Mouse (Mus musculus) fibroblast of lung, adult 2 months (primary cell): ENCODE measurements around the gene Lhx3.

Source experiments
- DNase-seq: peaks from one replicate; pipeline ENCODE4 v3.0.0-alpha.2; 2011; ENCODE audit warnings: low read depth

Lhx3 gene

DNA sequence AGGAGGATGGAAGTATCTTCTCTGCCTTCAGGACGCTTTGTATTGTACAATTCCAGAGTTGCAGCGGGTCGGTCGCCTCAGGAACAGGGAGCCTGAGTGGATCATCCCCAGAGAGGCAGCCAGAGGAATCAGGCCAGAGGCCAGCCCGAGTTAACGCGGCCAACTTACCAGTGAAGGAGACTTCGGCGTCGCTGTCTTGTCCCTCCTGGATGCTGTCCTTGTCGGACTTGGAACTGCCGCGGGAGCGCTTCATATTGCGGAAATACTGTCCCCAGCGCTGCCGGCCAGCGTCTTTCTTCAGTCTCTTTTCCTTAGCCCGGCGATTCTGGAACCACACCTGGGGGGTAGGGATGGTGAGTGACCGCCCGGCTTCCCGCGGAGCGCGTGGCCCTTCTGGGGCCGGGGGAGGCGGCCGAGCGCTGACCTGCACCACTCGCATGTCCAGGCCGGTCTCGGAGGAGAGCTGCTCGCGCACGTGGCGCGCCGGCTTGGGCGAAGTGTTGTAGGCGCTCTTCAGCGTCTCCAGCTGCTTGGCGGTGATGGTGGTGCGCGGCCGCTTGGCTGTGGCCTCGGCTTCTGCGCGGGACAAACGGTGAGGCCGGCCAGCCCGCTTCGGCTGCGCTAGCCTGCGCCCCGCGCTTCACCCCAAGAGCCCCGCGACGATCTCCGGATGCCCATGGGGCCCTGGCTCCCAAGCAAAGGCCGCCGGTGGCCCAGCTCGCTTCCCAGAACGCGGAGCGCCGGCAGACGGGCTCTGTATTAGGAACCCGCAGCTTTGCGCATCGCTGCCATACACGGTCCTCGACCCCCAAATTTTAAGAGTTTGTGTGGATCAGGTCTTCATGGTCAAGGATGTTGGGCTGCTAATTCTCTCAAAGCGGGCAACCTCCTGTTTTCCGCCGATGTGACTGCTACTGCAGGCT, 5.9 kb downstream of the Lhx3 start:
- DNase-seq = no peak

DNA sequence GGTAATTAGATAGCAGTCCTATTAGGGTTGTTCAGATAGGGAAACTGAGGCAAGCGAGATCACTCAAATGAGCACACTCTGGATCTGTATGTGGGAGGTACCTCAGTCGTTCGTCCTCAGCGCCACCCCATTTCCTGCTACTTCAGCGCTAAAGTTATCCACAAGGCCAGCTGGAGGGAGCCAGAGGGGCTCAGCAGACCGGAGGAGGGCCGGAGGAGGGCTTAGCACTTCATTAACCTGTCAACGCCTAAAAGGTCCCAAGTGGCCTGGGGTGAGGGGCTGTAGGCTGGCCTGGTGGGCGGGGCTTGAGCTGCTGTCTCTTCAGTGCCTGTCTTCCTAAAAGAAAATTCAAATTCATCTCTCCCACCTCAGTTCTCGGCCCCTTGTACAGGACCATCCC, 9.6 kb downstream of the Lhx3 start:
- DNase-seq = no peak

DNA sequence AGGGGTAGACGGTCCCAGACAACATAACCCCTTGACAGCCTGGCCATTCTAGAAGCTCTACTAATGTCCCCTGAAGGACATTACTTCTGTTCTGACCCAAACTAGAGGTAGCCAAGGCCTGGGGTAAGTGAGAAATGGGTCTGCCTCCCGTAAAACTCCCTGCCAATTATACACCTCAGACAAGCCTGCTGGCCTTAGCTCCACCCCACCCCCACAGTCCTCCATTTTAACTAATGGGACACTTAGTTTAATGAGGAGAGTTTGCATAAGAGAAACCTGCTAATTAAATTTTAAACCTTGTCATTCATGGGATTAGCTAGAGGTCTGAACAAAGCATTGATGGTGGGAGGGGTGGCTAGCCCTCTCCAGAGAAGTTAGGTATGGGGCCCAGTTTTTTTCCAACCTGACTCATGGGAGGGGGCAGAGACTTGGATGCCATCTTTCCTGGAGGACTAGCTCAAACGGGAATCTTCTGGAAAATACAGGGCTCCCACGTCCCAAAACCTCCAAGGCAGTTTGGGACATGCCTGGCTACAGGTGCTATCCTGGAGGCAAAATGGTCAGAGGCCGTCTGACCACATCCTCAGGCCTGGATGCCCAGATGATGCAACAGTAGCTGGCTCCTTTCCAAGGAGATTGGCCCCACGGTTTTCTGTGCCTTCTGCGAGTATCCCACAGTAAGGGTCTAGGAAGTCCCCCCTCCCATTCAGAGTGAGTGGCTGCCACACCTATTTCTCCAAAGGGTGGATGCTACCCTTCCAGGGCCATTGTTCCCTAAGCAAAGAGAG, 13.3 kb downstream of the Lhx3 start:
- no peak for DNase-seq

DNA sequence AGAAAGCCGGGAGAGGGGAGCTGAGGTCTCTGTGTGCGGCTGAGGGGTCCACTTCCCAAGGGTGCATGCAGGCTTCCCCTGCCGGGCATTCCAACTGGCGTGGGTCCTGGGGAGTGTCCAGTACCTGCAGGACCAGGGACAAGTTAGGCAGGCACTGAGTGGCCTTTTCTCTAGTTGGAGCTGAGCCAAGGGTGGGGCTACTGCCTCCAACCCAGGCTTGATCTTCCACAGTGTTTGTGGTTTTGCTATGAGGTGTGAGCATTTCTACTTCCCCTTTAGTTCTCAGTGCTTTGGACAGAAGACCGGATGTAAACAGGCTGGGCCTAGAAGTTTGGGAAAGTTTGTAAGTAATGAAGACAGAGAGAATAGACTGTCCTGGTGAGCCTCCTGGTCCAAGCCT, 19.6 kb downstream of the Lhx3 start:
- no peak for DNase-seq

DNA sequence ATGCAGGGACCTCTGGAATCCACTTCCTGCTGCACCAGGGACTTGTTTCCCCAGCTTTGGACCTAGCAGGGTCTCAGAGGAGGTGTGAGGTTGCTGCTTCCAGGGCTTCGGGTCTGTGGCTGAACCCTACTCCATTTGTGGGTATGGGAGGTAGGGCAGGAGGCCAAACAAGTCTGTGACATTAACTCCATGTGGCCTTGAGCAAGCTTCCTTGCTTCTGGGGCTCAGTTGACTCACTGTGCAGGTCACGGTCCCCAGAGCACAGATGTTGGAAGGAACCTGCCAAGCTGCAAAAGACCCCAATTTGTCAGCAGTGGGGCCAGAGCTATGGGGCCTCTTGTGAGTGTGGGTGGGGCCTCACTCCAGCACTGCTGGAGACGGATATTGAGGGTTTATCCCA, 23.7 kb downstream of the Lhx3 start:
- no peak for DNase-seq

DNA sequence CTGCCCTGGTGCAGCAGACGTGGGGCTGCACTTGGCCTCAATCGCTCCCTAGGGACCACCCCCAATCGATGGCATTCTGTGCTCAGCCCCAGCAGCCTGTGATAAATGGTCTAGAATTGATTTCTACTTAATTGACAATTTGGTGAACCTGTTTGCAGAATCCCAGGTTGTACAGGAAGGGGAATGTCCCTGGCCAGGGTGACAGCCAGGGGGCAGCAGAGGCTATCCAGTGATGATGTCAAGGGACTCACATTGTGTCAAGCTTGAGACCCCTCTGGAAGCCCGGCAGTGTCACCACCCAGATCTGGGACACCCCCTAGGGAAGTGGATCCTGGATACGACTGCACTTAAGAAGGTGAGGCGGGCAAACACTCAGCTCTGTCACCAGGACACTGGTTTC, 25.4 kb downstream of the Lhx3 start:
- DNase-seq = peak; percentile 7

DNA sequence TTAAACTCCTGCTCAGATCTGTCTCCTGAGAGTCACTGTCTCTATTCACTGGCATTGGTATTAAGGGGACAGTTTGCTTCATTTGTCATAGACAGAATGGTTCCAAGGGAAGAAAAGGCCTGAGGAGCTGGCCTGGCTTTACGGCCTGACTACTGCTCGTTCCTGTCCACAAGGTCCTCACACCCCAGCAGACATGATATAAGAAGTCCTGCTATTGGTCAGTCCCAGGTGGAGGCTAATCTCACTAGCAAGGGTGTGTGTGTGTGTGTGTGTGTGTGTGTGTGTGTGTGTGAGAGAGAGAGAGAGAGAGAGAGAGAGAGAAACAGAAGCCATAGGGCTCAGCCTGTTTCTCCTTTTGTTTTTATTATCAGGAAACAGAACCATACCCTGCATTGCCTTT, 30.9 kb downstream of the Lhx3 start:
- no peak for DNase-seq

DNA sequence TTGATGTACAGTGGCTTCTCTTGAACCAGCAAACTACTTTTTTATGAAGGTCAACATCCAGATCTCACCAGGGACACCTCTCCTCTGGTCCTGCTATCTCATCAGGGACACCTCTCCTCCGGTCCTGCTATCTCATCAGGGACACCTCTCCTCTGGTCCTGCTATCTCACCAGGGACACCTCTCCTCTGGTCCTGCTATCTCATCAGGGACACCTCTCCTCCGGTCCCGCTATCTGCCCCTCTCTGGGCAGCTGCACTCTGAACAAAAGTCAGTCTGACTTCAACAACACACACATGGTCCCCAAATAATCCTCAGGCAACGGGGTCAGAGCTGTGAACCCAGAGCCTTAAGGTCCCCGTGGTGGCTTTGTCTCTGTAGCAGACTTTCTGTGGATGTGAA, 31.4 kb downstream of the Lhx3 start:
- no peak for DNase-seq

DNA sequence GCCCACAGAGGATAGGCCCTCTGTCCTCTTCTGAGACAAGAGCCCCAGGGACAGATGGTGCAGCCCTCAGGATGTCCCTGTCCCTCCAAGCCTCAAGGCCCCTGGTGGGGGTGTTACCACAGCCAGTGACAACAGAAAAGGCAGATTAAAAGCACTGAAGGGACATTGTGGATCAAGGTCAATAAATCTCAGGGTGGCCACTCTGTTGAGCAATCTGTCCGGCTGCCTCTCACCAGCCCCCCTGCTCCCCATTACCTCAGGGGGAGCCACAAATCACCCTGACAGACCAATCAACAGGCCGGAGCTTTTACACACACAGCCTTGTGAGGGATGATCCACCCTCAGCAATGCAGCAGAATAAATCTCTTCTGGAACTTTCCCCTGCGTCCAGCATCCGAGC, 32.9 kb downstream of the Lhx3 start:
- DNase-seq = no peak

DNA sequence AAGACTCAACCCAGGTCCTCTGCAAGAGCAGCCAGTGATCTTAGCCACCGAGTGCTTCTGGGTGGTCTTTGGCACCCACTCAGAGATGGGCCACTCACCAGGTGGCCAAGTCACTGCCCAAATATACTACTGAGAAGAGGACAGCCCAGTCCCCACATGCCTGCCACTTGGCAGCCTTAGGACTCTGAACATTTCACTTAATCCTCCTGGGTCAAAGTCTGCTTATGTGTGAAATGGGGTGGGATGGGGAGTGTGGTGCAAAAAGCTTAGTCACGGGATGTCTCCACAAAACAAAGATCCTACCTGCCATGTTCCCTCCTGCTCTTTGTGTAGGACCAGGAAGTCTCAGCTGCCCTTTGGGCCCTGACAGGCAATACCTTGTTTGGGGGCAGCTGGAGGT, 35.9 kb downstream of the Lhx3 start:
- DNase-seq = no peak

DNA sequence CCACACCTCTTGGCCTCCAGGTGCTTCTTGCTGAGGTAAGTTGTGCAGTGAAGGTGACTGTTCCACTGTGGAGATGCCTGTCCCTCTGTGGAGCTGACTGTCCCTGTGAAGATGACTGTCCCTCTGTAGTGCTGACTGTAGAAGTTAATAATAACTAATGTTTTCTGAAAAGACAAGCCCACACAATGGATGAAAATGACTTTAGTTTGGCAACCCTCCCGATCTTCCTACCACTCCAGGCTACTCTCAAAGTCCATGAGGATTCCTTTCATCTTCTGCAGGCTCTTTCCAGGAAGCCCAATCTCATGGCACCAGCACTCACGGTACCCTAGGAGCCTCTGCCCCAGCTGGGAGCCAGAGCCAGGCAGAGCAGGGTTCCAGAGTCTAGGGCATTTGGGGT, 37.7 kb downstream of the Lhx3 start:
- no peak for DNase-seq

DNA sequence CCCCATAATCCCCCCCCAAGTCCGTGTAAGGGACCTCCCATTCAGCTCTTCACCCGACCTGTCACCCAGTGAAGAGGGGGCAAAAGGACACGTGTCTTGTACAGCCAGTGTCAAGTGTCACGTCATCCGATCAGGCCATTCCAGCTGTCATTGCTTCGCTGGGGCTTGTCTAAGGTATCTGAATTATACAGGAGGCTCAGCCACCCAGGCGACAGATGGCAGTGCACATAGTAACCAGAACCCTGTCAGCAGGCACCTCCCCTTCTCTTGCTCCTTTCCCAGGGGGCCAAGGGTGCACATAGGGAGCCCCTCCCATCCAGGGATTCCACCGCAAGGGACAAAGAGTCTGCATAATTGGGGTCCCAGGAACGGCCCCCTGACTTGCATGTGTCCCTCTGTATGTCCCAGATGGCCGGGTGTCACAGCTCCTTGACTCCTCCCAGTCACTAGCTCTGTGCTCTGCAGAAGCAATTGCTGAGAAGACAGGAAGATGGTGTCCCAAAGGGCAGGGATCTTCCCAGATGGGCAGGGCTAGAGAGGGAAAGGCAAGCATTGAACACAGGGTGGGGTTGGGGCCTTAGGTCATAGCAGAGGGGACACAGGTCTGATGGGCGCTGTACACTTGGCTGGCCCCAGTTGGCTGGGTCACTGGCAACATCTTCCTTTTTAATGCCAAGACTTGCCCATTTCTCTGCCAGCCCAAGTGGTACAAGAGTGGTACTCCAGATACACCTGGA, 39.1 kb downstream of the Lhx3 start:
- DNase-seq = no peak

DNA sequence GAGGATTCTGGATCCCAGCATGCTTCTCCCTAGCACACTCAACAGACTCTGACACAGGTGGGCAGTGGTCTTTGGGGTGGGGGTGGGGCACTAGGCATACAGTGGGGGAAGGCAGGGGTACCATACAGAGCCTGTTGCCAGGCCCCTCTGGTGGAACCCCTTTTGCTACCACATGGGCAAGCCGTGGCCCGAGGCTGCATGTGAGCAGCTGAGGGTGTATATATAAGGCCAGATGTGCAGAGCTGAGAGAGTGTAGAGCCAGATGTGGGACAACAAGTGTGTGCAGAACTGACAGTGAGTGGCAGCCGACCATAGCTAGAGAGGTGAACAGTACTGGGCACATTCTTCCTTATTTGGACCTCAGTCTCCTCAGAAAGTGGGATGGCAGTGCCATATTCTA, 41.2 kb downstream of the Lhx3 start:
- no peak for DNase-seq

DNA sequence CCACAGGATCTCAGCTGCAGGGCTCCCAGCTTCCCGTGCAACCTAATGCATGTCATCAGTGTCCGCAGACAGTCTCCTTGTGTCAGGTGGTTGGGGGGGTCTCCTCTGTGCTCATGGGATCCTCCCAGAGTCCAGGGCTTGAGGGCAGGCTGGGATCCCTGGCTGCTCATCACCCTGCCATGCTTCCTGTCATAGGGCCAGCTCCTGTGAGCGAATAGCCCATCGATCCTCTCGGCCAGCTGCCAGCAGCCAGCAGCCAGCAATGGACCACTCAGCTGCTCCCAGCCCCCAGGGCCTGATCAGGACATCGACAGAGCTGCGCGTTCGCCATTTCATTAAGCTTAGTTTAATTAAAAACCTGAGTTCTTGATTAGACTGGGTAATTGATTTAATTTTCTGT, 50.0 kb downstream of the Lhx3 start:
- DNase-seq = no peak

DNA sequence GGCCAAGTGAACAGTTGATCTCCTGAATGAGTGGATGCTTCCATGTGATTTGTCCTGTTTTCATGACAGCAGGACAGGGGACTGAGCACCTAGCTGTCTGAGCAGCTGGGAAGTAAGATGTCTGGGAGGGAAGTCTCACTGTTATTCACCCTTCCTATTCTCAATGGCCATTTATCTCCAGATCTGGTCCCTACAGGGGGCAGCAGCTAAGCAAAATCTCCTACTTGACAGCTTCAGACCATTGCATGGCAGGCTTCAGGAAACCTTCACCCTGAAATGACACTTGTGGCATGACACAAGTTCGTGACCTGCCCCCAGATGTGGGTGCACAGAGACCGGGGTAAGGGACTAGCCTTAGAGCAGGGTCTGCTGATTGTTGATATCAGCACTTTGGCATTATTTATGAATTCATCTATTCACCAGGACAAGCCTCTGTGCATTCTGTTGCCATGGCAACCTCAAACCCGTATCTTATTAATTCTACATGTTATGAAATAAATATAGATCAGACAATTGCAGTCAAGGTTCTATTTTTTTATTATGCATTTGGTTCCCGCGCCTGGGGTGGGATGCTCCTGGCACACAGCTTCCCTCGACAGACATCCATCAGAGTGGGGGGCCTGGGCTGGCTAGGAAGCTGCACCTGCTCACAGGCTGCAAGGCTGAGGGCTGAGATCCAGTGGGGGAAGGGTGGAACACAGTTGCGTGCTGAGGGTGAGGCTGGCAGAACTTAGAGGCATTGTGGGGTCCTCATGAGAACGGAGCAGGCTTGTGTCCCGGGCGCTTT, 51.7 kb downstream of the Lhx3 start:
- no peak for DNase-seq

DNA sequence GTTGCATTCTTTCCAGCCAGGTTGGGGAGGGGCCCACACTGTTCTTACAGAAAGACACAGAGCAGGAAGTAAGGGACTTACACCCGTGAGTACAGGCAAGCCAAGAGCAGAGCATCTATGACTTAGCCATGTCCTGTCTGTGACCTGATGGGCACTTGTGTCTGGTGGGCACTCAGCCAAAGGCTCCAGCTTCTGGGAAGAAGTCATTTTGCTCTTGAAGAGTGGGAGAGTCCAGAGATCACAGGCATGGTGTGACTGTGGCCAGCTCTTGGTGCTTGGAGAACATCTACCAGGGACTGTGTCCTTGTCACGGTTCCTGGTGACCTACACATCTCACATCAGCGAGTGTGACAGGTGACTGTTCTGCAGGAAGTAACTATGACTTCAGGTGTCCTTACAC, 52.4 kb downstream of the Lhx3 start:
- no peak for DNase-seq

DNA sequence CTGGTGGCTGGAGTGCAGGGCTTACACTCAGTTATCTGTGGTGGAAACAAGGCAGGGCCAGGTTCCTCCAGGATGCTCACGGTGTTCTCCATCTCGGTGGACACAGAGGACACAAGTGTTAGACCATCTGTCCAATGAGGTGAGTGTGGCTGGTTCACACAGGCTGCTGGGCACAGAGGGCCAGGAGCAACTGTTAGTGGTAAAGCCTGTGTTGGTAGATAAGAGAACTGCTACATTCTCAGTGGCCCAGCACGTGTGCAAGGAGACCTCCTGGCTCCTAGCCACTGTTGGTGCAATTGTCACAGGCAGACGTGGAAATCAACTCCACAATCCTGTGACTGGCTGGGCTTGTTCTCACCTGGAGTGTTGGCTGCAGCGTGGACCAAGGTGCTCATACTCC, 53.5 kb downstream of the Lhx3 start:
- DNase-seq = no peak

DNA sequence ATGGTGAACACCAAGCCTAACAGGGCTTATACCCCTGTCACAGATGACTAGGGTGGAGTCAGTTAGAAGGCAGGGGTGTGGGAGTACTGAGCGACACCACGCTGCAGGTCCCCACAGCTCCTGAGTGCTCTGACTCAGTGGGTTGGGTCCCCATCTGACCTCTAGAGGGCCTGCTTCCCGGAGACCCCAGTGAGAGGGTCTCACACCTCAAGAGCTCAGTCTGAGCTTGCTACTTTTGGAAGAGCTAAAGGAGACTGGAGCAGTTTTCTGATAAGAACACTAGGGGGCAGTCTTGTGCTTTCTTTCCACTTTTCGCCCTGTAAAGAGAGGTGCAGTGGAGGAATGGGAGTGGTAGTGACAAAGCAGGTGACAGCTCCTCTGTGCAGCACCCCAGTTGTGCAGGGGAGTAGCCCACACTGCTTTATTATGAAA, 54.2 kb downstream of the Lhx3 start:
- DNase-seq = no peak

DNA sequence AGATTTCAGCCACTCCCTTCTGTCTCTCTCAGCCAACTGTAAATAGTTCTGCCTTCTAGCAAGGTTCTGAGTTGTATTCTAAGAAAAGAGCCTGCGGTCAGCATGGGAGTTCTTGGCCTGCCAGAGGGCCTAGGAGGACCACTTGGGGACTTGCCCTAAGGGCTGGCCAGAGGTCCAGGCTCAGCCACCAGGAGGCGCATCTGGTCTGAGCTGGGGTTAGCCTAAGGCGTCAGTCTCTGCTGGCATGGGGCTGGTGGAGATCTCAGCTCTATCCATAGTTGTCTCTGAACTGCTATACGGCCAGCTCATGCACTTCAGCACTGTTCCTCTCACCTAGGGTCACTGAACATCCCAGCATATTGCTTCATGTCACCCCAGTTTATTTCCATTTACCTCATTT, 54.8 kb downstream of the Lhx3 start:
- DNase-seq = no peak
